Mouse (Mus musculus) c-Kit-positive CD71-negative TER-119-negative erythroid progenitor cells, embryonic 14.5 days (primary cell): ENCODE measurements around the gene Ttll9.
A peak's percentile ranks its signal among the peaks of the same experiment; 100 is the strongest.

Source experiments
- DNase-seq: peaks from one replicate; pipeline ENCODE4 v3.0.0-alpha.2; 2013; ENCODE audit warnings: low read depth

Ttll9 gene

DNA sequence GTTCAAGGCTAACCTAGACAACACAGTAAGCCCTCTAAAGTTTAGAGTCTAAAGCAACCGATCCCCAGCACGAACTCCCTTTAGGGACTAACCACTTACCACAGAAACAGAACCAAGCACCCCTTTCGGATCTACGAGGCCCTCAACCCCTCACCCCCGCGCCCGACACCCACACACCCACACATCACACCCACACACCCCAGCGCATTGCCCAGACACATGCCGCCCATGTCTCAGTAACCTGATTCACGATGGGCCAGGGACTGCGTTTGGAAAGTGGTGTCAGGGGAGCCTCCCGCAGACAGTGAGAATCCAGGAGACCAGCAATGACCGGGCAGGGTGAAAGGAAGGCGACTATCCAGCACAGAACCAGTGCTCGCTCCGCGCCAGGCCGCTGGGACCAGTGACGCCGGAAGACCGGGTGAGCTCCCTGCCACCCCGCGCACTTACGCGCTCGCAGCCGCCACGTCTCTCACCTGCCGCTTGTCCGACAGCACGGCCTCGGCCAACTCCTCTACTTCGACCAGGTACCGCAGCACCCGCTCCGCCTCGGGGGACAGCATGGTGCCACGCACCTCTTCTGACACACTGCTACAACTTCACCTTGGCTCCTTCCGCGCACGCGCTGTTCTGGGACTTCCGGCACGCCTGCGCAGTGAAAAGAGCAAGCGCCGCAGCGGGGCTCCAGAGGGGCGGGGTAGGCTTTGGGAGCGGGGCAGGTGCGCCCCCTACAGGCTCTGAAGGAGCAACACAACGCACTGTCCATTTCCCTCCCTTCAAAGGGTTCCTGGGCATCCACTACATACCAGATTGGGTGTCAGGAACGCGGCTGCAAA is 52.7 kb downstream of the Ttll9 start, which contains the start of gene Pdrg1:
TSS of gene Pdrg1 (minus strand) at position 670 of the 836 bp plus-strand sequence.
- DNase-seq: peak; percentile 96

DNA sequence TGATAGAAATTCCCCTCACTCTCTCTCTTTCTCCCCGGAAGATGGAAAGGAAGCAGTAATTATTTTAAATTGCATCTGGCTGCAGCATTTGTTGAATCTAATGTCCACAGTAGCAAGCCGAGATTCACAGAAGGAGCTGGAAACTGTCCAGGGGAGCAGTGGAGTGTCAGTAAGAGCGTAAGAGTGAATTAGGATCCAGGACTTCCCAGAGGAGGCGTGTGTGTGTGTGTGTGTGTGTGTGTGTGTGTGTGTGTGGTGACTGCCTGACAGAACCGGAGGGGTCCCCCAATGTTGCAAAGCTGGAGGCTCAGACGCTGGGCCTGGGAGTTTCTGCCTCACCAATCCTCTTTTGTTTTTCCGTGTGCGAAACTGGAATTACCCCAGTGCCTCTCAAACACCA is 53.5 kb downstream of the Ttll9 start:
- no peak for DNase-seq

DNA sequence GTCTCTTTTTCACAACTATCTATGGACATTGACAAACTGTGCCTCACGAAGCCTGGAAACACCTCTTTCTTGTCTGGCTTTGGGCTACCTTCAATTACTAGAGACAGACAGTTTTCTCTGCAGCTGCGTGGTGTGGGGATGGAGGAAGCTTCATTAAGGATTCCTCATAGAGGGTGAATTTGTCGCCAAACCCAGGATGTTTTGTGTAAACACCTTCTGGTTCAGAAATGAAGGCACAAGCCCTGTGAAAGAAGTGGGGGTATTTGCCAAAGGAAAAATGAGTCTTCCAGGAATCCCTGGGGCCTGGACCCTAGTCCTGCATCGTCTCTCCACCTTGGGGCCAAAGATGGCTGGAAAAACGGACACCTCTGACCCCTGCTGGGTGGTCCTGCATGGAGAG is 54.5 kb downstream of the Ttll9 start:
- no peak for DNase-seq

DNA sequence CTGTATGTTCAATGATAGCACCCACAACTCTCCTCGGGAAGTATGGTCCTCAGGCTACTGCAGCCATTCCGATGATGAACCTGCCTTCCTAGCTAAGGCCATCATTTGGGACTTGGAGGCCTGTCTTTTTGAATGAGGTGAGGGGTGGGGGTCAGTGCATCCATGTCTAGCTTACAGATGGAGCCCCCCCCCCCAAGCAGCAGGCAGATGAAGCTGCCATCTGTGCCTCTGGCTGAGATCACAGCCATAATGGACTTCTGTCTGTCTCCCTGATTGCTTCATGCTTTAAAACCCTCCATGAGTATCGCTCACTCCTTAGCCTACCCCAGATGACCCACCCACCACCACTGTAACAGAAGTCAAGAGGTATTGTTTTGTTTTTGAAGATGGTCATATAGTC is 57.1 kb downstream of the Ttll9 start:
- DNase-seq: no peak

GRCm38 (mm10) chr2:153021163-153021562 is 58.9 kb downstream of the Ttll9 start:
- no peak for DNase-seq

GRCm38 (mm10) chr2:153022855-153023254 is 60.6 kb downstream of the Ttll9 start:
- DNase-seq: no peak

DNA sequence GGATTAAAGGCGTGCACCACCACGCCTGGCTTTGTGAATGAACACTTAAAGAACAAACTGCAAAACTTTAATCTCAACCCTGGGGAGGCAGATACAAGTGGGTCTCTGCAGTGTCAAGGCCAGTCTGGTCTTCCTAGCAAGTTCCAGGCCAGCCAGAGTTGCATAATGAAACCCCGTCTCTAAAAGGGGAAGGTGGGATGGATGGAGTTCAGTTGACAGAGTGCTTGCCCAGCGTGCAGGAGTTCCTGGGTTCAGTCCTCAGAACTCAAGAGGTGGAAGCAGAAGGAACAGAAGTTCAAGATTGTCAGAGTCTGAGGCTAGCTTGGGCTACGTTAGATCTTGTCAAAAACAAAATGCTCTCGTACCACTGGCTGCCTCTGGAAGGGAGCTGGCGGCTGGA is 63.8 kb downstream of the Ttll9 start:
- DNase-seq: no peak

DNA sequence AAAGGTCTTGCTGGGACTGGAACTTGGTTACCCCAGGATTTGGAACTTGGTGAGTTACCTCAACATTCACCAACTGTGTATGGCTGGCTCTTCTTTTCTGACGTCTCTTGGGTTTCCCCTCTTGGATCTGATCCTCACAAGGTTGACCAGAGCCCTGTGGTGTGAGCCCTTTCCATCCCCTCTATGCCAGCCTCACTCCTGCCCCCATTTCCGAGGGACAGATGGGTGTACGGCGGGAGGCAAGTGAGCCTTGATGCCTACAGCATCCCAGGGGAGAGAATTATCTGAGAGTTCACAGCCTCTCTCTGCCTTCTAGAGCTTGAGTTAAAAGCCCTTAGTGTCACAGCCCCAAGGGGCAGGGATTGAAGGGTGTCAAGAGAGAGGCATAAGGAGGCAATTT is 65.2 kb downstream of the Ttll9 start:
- DNase-seq: no peak

DNA sequence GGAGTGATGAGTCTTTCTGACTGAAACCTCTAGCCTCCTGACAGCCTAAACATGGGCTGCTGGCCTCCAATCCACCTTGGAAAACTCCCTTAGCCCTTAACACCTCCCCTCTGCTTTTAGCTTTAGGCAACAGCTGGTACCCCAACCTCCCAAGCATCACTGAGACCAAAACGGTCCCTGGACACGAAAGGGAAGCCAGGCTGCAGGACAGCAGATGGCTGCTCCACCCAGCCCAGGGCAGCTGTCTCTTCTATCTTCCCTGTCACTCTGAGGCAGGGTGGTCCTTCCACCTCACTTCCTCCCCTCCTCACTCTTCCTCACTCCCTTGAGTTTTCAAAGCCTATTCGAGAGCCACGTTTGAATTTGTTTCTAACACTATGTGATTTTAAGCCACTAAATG is 68.1 kb downstream of the Ttll9 start:
- DNase-seq: no peak

DNA sequence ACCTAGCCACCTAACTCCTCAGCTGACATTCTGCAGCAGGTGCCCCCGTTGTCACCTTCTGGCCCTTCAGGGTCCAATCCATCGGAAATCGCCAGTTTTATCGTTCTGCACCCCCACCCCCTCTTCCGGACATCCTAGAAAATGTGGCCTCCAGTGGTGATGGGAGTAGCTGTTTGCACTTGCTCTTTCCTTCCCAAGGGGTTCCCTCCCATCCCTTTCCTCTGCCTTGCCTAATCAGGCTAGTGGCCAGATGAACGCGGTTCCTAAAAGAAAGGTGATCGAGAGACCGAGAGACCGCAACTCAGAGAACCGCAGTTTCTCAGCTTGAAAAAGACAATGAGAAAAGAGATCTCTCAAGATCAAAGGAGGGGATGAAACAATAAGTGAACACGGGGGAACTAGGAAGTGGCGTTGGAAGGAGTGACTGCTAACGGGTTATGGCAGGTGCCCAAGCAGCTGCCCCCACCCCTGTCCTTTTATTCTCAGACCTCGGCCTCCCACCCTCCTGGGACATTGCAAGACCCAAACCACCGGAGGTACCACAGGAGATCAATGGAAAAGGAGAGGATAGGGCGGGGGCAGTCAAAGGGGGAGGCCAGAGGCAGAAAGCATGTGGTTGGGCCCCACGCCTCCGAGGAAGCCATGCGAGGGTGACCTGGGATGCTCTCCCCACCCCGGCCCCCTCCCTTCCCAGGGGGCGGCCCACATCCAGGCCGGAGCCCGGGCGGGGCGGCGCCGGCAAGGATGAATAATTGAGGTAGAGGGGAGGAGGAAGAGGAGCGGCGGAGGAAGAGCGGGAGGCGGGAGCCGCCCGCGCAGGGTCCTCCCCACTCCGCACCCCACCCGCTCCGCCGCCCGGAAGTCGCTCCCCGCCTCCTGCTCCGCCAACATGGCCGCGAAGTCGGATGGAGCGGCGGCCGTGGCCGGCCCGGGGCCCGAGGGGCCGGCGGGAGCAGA is 69.1 kb downstream of the Ttll9 start, which contains the start of gene Xkr7:
TSS of gene Xkr7 (plus strand) at position 727 of the 957 bp plus-strand sequence.
- no peak for DNase-seq

- DNase-seq: peak; percentile 73
These were observed 70.0 kb downstream of the Ttll9 start for GRCm38 (mm10) chr2:153032083-153032842.

DNA sequence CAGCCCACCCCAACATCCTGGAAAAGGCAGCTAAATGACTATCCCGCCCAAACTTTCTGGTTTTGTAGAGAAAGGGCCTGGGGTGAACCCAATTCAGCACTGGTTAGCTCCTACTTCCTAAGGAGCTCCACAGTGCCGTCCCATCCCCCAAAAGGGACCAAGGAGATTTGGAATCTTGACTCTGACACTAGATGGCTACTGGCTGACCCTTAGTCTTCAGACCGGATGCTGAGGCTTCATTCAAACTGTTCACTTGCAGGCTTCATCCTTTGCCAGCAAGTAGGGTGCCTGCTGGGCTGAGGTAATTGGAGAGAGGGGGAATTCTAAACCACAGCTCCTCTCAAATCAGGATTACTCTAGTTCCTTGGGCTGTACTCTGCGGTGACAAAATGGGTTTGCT is 70.7 kb downstream of the Ttll9 start:
- DNase-seq: no peak

DNA sequence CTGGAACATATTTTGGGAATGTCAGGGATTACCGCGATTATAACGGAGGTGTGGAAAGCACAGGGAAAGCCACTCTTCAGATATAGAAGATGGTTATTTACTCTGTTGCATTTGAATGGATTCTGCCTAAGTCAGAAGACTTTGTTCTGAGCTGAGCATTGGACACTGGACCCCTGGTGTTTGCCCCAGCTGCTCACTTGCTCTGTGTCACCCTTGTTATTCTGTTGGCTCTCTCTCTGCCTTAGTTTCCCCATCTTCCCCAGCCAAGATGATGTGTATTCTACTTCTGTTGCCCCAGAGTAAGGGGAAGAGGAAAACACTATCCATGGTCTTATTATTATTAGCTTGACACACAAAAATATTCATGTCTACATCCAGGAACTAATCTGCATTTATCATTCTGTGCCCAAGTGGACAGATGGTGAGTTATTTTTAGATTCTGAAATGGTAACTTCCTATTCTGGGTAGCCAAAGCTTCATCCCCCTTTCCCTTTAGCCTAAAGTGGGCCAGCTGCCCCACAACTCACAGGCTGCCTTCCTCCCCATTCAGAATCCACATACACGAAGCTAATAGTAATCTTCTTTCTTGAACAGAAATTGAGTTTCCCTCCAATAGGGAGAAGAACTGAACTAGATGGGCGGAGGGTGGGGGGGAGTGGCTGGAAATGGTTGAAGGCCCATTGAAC is 71.4 kb downstream of the Ttll9 start:
- no peak for DNase-seq

DNA sequence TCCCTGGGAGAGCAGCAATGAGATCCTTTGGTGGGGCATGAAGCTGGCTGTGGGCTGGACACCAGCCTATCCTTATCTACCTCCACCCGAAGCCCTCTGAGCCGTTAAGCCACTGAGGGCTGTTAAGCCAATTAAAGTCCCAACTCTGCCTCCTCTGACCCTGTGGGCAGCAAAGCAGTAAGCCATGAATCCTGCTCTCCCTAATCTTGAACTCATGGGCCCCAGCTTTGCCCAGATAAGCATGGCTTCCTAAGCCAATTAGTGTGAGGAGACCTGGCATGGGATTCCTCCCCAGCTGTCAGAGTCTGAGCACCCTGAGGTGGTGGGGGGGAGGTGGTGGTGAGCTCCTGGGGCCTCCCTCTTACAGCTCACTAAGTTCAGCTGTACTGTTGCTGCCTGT is 74.4 kb downstream of the Ttll9 start:
- no peak for DNase-seq

- no peak for DNase-seq
These were observed 81.6 kb downstream of the Ttll9 start for GRCm38 (mm10) chr2:153043886-153044285.

- DNase-seq: no peak
These were observed 83.6 kb downstream of the Ttll9 start for GRCm38 (mm10) chr2:153045884-153046299.

DNA sequence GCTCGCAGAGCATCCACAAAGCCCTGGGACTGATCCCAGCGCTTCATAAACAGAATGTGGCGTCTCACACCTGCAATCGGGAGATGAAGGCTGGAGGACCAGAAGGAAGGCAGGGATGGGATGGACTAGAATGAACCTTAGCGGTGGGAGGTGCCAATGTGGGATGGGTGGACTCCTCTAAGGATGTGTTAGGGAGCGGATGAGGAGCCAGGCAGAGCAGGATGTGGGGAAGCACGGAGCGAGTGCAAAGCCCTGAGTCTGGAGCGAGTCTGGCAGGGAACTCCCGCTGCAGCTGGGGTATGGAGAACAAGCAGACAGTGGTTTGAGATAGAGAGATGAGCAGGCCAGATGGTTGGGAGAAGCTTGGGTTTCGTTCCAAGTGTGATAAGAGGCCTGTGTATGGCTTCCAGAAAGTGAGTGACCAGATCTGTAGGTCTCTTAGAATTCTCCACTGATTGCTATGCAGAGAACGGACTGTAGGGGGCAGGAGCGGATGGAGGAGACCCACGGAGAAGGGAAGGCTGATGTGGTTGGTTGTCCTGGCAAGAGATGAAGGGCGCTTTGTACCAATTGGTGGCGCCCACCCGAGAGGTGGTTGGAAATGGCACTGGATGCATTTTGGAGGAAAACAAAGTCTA is 85.7 kb downstream of the Ttll9 start:
- peak; percentile 53 for DNase-seq

DNA sequence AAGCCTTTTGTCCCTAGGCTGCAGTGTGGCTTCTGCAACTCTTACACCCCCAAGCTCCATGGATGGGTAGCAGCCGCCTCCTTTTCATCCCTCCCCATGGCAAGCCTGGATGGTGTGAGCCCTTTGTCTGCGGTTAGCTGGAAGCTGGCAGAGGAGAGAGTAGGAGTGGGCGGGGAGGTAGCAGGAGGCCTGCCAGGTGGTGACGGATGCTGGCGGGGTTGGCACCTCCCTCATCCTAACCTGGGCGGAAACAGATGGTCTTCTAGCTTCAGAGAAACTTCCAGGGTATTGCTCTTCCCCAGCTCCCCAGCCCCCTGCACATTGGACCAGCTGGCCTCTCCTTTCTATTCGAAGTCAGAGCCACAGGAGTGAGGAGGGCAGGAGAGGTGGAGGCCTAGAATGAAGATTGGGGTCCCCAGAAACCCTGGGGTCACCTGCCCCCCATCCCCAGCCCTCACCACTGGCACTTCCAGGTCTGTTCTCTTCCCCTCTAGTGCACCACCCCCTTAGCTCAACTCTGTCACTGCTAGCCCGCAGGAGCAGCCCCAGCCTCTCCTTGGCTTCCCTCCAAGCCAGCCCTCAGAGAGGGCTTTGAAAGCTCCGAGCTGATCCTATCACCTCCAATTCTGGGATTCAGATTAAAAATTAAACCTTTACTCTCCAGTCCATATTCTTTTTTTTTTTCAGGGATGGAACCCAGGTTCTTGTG is 87.2 kb downstream of the Ttll9 start:
- DNase-seq: no peak

DNA sequence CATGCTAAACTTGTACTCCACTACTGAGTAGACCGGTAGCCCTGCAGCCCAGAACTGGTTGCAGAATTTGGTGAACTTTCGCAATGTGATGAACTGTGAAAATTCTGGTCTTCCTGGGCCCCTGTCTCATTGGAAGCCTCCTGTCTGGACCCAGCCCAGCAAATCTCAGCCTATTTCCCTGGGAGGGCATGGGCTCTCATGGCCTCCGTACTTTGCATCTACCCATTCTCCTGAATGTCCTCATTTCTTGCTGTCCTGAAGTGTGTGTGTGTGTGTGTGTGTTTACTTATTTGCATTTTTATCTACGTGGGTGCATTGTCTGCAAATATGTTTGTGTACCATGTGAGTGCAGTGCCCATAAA is 87.7 kb downstream of the Ttll9 start:
- no peak for DNase-seq

DNA sequence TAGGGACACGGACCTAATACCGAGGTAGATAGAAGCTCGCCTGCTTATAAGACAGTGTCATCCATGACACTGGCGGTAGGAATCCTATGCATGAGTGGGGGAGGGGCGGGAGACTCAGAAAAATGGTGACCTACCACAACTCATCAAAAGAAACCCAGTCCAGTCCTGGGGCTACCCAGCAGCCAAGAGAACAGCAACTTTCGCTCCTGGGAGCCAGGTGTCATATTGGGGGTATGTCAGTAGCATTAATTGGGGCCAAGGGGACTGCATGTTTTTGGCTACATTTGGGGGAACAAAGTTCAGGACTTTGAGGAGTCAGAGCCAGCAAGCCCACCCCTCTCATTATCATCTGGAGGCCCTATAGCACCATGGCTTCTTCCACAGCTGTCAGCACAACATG is 88.8 kb downstream of the Ttll9 start:
- no peak for DNase-seq
